Comparison of ENCODE assay signal across 9 mouse cellular contexts in the genomic region with DNA sequence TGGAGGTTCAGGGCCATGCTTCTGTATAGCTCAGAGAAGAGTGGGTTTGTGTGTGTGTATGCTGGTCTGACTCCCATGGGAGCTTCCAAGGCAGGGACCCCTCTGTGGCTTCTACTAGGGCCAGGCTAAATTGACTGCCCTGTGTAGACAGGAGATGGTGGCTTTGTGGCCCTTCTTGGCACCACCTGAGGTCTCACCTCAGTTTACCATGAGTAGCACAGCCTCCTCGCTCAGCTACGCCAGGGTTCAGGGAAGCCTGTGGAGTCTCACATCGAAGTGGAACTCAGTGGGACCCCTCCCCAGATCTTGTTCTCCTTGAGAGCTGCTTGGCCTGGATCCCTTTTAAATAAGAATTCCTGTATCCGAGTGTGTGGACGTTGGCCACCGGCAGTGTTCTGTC. TPM values are rescaled to one million over a fixed set of nuclear protein-coding genes. Genes with fewer than 3 reads are reported as not detected.
DNase-seq lines count a peak whose midpoint lies in the region; ATAC-seq lines count a peak whose summit lies in the region.
"Had no signal": no experiment of that assay in that cellular context is flagged by ENCODE, and none has a peak within 500 bp of the region (broad histone marks: within the 10 kb centered on the region; RNA-seq: fewer than 3 reads in every experiment).

No protein-coding gene starts in this region.

- no peak for ATAC-seq in embryonic facial prominence, embryonic 12.5 days (ENCODE audit: insufficient number of reproducible peaks, insufficient read depth, low FRiP score, low TSS enrichment)
- ATAC-seq in kidney, embryonic 15.5 days (replicated peaks; ENCODE audit: low FRiP score): no peak
- no peak for ATAC-seq in limb, embryonic 13.5 days (ENCODE audit: low FRiP score, low read depth)
- no peak for ATAC-seq in erythroid progenitor cell, adult 5-6 weeks (replicated peaks; ENCODE audit: low FRiP score, poor library complexity, severe bottlenecking)

- H3K9ac ChIP-seq in embryonic facial prominence, embryonic 12.5 days: no peak overlapping the region
- H3K9ac ChIP-seq in kidney, embryonic 15.5 days: no peak overlapping the region
- H3K9ac ChIP-seq in limb, embryonic 13.5 days: no peak overlapping the region; the same call in 1 of the 2 replicates
- H3K9ac ChIP-seq: hindbrain, embryonic 14.5 days had no signal

- H3K4me1 ChIP-seq in embryonic facial prominence, embryonic 12.5 days: peaks cover 14% of the 10 kb centered on the region
- H3K4me1 ChIP-seq in embryonic facial prominence, embryonic 10.5 days: peaks cover 31% of the 10 kb centered on the region
- peaks cover 52% of the 10 kb centered on the region for H3K4me1 ChIP-seq in kidney, embryonic 15.5 days
- H3K4me1 ChIP-seq in brown adipose tissue, adult 24 weeks (ENCODE audit: control insufficient read depth, insufficient read depth, insufficient read length, low read length): peaks cover 3% of the 10 kb centered on the region; the same call in 1 of the 2 replicates
- peaks cover 55% of the 10 kb centered on the region for H3K4me1 ChIP-seq in limb, embryonic 13.5 days

- 0 out of 2 replicates have a peak overlapping the region, but pooled peaks have one; percentile 5 for H3K4me3 ChIP-seq in embryonic facial prominence, embryonic 12.5 days
- H3K4me3 ChIP-seq in embryonic facial prominence, embryonic 10.5 days: no peak overlapping the region
- peak overlapping the region; percentile 76; the same call in 1 of the 2 replicates for H3K4me3 ChIP-seq in kidney, embryonic 15.5 days (replicated peaks)
- peak overlapping the region; percentile 79 for H3K4me3 ChIP-seq in brown adipose tissue, adult 24 weeks (ENCODE audit: insufficient read depth, low read depth, low read length)
- H3K4me3 ChIP-seq in limb, embryonic 13.5 days: peak overlapping the region; percentile 98

- WGBS in embryonic facial prominence, embryonic 12.5 days: 89% methylated on average over 6 of the region's 6 CpGs
- 94% methylated on average over 6 of the region's 6 CpGs for WGBS in embryonic facial prominence, embryonic 10.5 days
- WGBS in kidney, embryonic 15.5 days: 90% methylated on average over 6 of the region's 6 CpGs
- WGBS in limb, embryonic 13.5 days: 92% methylated on average over 6 of the region's 6 CpGs

- DNase-seq in embryonic facial prominence, embryonic 10.5 days (ENCODE audit: low spot score): no peak
- DNase-seq in kidney, postnatal 10 days: no peak
- no peak for DNase-seq in right cerebral cortex, adult 18-20 months

- H3K27ac ChIP-seq in embryonic facial prominence, embryonic 12.5 days: no peak overlapping the region
- H3K27ac ChIP-seq in embryonic facial prominence, embryonic 10.5 days (replicated peaks): no peak overlapping the region
- H3K27ac ChIP-seq in kidney, embryonic 15.5 days: no peak overlapping the region
- peak overlapping the region; percentile 77 for H3K27ac ChIP-seq in brown adipose tissue, adult 24 weeks (replicated peaks; ENCODE audit: low read depth, low read length)
- peak overlapping the region; percentile 4; the same call in 1 of the 2 replicates for H3K27ac ChIP-seq in limb, embryonic 13.5 days
- H3K27ac ChIP-seq: hindbrain, embryonic 14.5 days had no signal

- H3K9me3 ChIP-seq in embryonic facial prominence, embryonic 12.5 days: no peaks in the 10 kb centered on the region
- H3K9me3 ChIP-seq in embryonic facial prominence, embryonic 10.5 days: no peaks in the 10 kb centered on the region
- H3K9me3 ChIP-seq in kidney, embryonic 15.5 days (replicated peaks): no peaks in the 10 kb centered on the region
- no peaks in the 10 kb centered on the region for H3K9me3 ChIP-seq in limb, embryonic 13.5 days

- peak overlapping the region; percentile 18; the same call in 1 of the 2 replicates for H3K4me2 ChIP-seq in embryonic facial prominence, embryonic 12.5 days (replicated peaks)
- H3K4me2 ChIP-seq in kidney, embryonic 15.5 days: peak overlapping the region; percentile 82
- peak overlapping the region; percentile 87 for H3K4me2 ChIP-seq in limb, embryonic 13.5 days (replicated peaks)

- H3K36me3 ChIP-seq in embryonic facial prominence, embryonic 12.5 days: peaks cover 27% of the 10 kb centered on the region
- H3K36me3 ChIP-seq in embryonic facial prominence, embryonic 10.5 days (replicated peaks): peaks cover 44% of the 10 kb centered on the region
- H3K36me3 ChIP-seq in kidney, embryonic 15.5 days: peaks cover 41% of the 10 kb centered on the region
- peaks cover 48% of the 10 kb centered on the region for H3K36me3 ChIP-seq in limb, embryonic 13.5 days

- H3K27me3 ChIP-seq in embryonic facial prominence, embryonic 12.5 days: no peaks in the 10 kb centered on the region
- no peaks in the 10 kb centered on the region for H3K27me3 ChIP-seq in embryonic facial prominence, embryonic 10.5 days (replicated peaks; ENCODE audit: low read depth, poor library complexity, severe bottlenecking)
- H3K27me3 ChIP-seq in kidney, embryonic 15.5 days: no peaks in the 10 kb centered on the region
- no peaks in the 10 kb centered on the region for H3K27me3 ChIP-seq in limb, embryonic 13.5 days

RNA-seq across cellular contexts. Expression of a gene that starts 3.9 kb away (rescaled TPM):
- polyA plus RNA-seq in embryonic facial prominence, embryonic 12.5 days (2016; fragmentation: Nextera tagmentation; extraction: Ambion mirVana): 67.6 and 72.3 TPM in 2 replicates
- polyA plus RNA-seq in embryonic facial prominence, embryonic 10.5 days (2016; fragmentation: Nextera tagmentation; extraction: Ambion mirVana): 32.6 and 33.2 TPM in 2 replicates
- polyA plus RNA-seq in kidney, embryonic 15.5 days (2015; fragmentation: Nextera tagmentation; extraction: Ambion mirVana): 62.1 and 63.1 TPM in 2 replicates
- polyA plus RNA-seq in brown adipose tissue, adult 24 weeks (2012; ENCODE audit: insufficient read depth, insufficient read length, missing spikeins): 11.8 and 19.5 TPM in 2 replicates
- polyA plus RNA-seq in limb, embryonic 13.5 days (2015; fragmentation: Nextera tagmentation; extraction: Ambion mirVana): 112 and 117 TPM in 2 replicates
- 8.6 and 10.5 TPM in 2 replicates for total RNA-seq in erythroid progenitor cell, adult 5-6 weeks (2015; ENCODE audit: low replicate concordance)
- 1.7 and 3.8 TPM in 2 replicates for total RNA-seq in erythroid progenitor cell, adult 5-6 weeks (2017; ENCODE audit: low replicate concordance)

Comparison
In these comparisons a context has a peak if more than half of its experiments do, and no peak if none do; other contexts are left out.
1. H3K27ac ChIP-seq: peak in brown adipose tissue, adult 24 weeks (single experiment) and limb, embryonic 13.5 days (single experiment); none in embryonic facial prominence, embryonic 12.5 days (single experiment), embryonic facial prominence, embryonic 10.5 days (single experiment) and kidney, embryonic 15.5 days (single experiment).
2. H3K4me2 ChIP-seq: peak in every context shown above with its lines; median percentile 87 in limb, embryonic 13.5 days; 82 in kidney, embryonic 15.5 days; 18 in embryonic facial prominence, embryonic 12.5 days.